Mouse (Mus musculus): ENCODE measurements at regions not wholly inside any gene's neighbourhood (a gene's known extent, or its start where the extent isn't known, plus 50 kb on each side); places are given as distances from the start of the nearest gene placed in this dataset.

DNA sequence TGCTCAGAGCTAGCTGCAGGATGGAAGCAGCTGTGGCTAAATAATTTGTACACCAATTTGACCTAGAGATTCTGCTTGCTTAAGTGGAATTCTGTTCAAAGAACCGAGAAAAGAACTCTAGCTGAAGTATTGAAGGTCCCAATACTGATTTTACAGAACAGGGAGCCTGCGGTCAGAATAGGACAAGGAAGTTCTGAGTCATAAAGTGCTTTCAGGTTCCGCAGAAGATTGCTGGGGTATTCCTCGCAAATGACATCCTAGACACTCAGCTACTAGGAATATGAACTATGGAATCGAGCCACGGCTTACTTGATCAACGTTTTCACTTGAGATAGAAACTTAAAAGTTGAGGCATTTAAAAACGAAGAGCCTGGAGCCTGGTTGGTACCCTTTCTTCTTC is 127.0 kb upstream of the Tsc22d1 start:
- TF ChIP-seq GATA1 (IDR thresholded peaks at IDR 0.05; ENCODE audit: borderline replicate concordance, low read length), result no peak
- TF ChIP-seq FLI1 (IDR thresholded peaks at IDR 0.05; ENCODE audit: low read length), result no peak

Data from megakaryocyte, embryonic 14.5 days (primary cell).